Mouse (Mus musculus) testis, adult 2 months (tissue): ENCODE results near the gene Ccdc148. TPM values are rescaled to one million over a fixed set of nuclear protein-coding genes. Genes with fewer than 3 reads are reported as not detected.

Source experiments
- H3K27ac ChIP-seq: fragments of 200-500 bp; 2 replicates; pipeline ENCODE4 v1.5.1; 2012; ENCODE audit warnings: low read depth, low read length; ENCODE audit not compliant: control insufficient read depth, insufficient read depth
- H3K27me3 ChIP-seq: fragments of 200-500 bp; 2 replicates; pipeline ENCODE4 v1.6.1; 2012; ENCODE audit warnings: mild to moderate bottlenecking, low read length, moderate library complexity; ENCODE audit not compliant: control insufficient read depth, insufficient read depth
- H3K36me3 ChIP-seq: fragments of 200-500 bp; 2 replicates; pipeline ENCODE4 v1.6.1; 2012; ENCODE audit warnings: mild to moderate bottlenecking, low read length; ENCODE audit not compliant: control insufficient read depth, insufficient read depth
- H3K4me1 ChIP-seq: fragments of 200-500 bp; 2 replicates; pipeline ENCODE4 v1.6.1; 2012; ENCODE audit warnings: low read length; ENCODE audit not compliant: control insufficient read depth, insufficient read depth
- H3K4me3 ChIP-seq: fragments of 200-500 bp; 2 replicates; pipeline ENCODE4 v1.5.1; 2012; ENCODE audit warnings: low read depth, mild to moderate bottlenecking, low read length, moderate library complexity, mixed read lengths; ENCODE audit not compliant: control insufficient read depth
- CTCF ChIP-seq: fragments of 200-500 bp; IDR thresholded peaks from 2 replicates; pipeline ENCODE4 v1.5.1; 2012; ENCODE audit warnings: low read depth, mild to moderate bottlenecking, inconsistent platforms, low read length, moderate library complexity; ENCODE audit not compliant: control insufficient read depth, insufficient read depth, insufficient replicate concordance
- POLR2A ChIP-seq: fragments of 200-500 bp; IDR thresholded peaks from 2 replicates; pipeline ENCODE4 v1.6.1; 2012; ENCODE audit warnings: low read depth, mild to moderate bottlenecking, inconsistent platforms, low read length, moderate library complexity; ENCODE audit not compliant: control insufficient read depth
- polyA plus RNA-seq: library from polyadenylated mRNA; depleted of rRNA; stranded (reverse); fragments of >200 nt; gene quantifications from 2 replicates; pipeline ENCODE4 v1.2.3, GENCODE M21; 2012

Ccdc148 gene
- polyA plus RNA-seq, 1 experiment = 4.2 TPM

- Histone ChIP-seq H3K27me3 (no peaks in the 10 kb centered on the region), H3K36me3 (no peaks in the 10 kb centered on the region), H3K4me3 (no peak overlapping the region), H3K4me1 (no peaks in the 10 kb centered on the region), H3K27ac (no peak overlapping the region)
- no peak for TF ChIP-seq POLR2A
Measured at GRCm38 (mm10) chr2:58952101-58952500, 208.4 kb downstream of the Ccdc148 start.

- Histone ChIP-seq H3K27me3 (no peaks in the 10 kb centered on the region), H3K4me3 (no peak overlapping the region), H3K36me3 (no peaks in the 10 kb centered on the region), H3K27ac (no peak overlapping the region), H3K4me1 (no peaks in the 10 kb centered on the region)
- TF ChIP-seq CTCF (no peak), POLR2A (no peak)
Measured at GRCm38 (mm10) chr2:58948796-58949195, 211.7 kb downstream of the Ccdc148 start.

GRCm38 (mm10) chr2:58941361-58941760 lies 219.1 kb downstream of the Ccdc148 start:
- TF ChIP-seq POLR2A = no peak
- TF ChIP-seq CTCF = no peak
- no peaks in the 10 kb centered on the region for H3K4me1 ChIP-seq
- no peaks in the 10 kb centered on the region for H3K27me3 ChIP-seq
- H3K4me3 ChIP-seq = no peak overlapping the region
- no peak overlapping the region for H3K27ac ChIP-seq
- no peaks in the 10 kb centered on the region for H3K36me3 ChIP-seq

GRCm38 (mm10) chr2:58925551-58925950 lies 234.9 kb downstream of the Ccdc148 start:
- TF ChIP-seq POLR2A (no peak), CTCF (no peak)
- no peaks in the 10 kb centered on the region for H3K36me3 ChIP-seq

GRCm38 (mm10) chr2:58918351-58918750 lies 242.1 kb downstream of the Ccdc148 start:
- Histone ChIP-seq H3K4me1 (no peaks in the 10 kb centered on the region), H3K36me3 (no peaks in the 10 kb centered on the region), H3K27ac (no peak overlapping the region), H3K27me3 (no peaks in the 10 kb centered on the region), H3K4me3 (no peak overlapping the region)
- TF ChIP-seq POLR2A (no peak), CTCF (no peak)

More at GRCm38 (mm10) chr2:58925551-58925950, 234.9 kb downstream of the Ccdc148 start:
- Histone ChIP-seq H3K4me3 (no peak overlapping the region), H3K27me3 (no peaks in the 10 kb centered on the region), H3K27ac (no peak overlapping the region), H3K4me1 (no peaks in the 10 kb centered on the region)

GRCm38 (mm10) chr2:58912339-58912738 lies 248.1 kb downstream of the Ccdc148 start:
- no peak overlapping the region for H3K27ac ChIP-seq
- no peaks in the 10 kb centered on the region for H3K4me1 ChIP-seq
- H3K4me3 ChIP-seq = no peak overlapping the region
- H3K36me3 ChIP-seq = no peaks in the 10 kb centered on the region
- no peak for TF ChIP-seq CTCF
- no peak for TF ChIP-seq POLR2A
- H3K27me3 ChIP-seq = no peaks in the 10 kb centered on the region

- Histone ChIP-seq H3K4me3 (no peak overlapping the region), H3K27ac (no peak overlapping the region), H3K27me3 (no peaks in the 10 kb centered on the region), H3K36me3 (no peaks in the 10 kb centered on the region), H3K4me1 (no peaks in the 10 kb centered on the region)
- TF ChIP-seq POLR2A (no peak), CTCF (no peak)
Measured at GRCm38 (mm10) chr2:58906814-58907516, 253.5 kb downstream of the Ccdc148 start.

- Histone ChIP-seq H3K27me3 (no peaks in the 10 kb centered on the region), H3K4me3 (no peak overlapping the region), H3K4me1 (no peaks in the 10 kb centered on the region), H3K36me3 (no peaks in the 10 kb centered on the region), H3K27ac (no peak overlapping the region)
- TF ChIP-seq CTCF (no peak), POLR2A (no peak)
Measured at GRCm38 (mm10) chr2:58905057-58905456, 255.4 kb downstream of the Ccdc148 start.
